Mouse (Mus musculus) limb, embryonic 11.5 days (tissue): ENCODE data around the gene Ncf2. TPM values are rescaled to one million over a fixed set of nuclear protein-coding genes. Genes with fewer than 3 reads are reported as not detected.

ENCODE experiments used
- ATAC-seq: fragments of 200-750 bp; cut with Nextera tagmentation; 2 replicates; pipeline ENCODE4 v1.8.0; 2017; ENCODE audit warnings: low read depth; ENCODE audit not compliant: insufficient number of reproducible peaks, low FRiP score, low TSS enrichment
- DNase-seq: peaks from one replicate; pipeline ENCODE4 v3.0.0-alpha.2; 2015; ENCODE audit warnings: low spot score
- H3K27ac ChIP-seq: fragments of 300-500 bp; sonication (generic); replicated peaks from 2 replicates; pipeline ENCODE4 v1.5.1; 2014; ENCODE audit warnings: low read depth, mild to moderate bottlenecking, low read length
- H3K27me3 ChIP-seq: fragments of 300-500 bp; sonication (generic); 2 replicates; pipeline ENCODE4 v1.6.1; 2014; ENCODE audit warnings: mild to moderate bottlenecking, low read length, mixed read lengths; ENCODE audit not compliant: control insufficient read depth, insufficient read depth
- H3K36me3 ChIP-seq: fragments of 300-500 bp; sonication (generic); 2 replicates; pipeline ENCODE4 v1.6.1; 2014; ENCODE audit warnings: mild to moderate bottlenecking, low read length, moderate library complexity, mixed read lengths; ENCODE audit not compliant: control insufficient read depth, insufficient read depth
- H3K4me1 ChIP-seq: fragments of 300-500 bp; sonication (generic); 2 replicates; pipeline ENCODE4 v1.6.1; 2014; ENCODE audit warnings: low read length, mixed read lengths; ENCODE audit not compliant: control insufficient read depth, insufficient read depth
- H3K4me2 ChIP-seq: fragments of 300-500 bp; sonication (generic); 2 replicates; pipeline ENCODE4 v1.6.1; 2014; ENCODE audit warnings: low read depth, mild to moderate bottlenecking, moderate library complexity; ENCODE audit not compliant: severe bottlenecking
- H3K4me3 ChIP-seq: fragments of 300-500 bp; sonication (generic); 2 replicates; pipeline ENCODE4 v1.5.1; 2014; ENCODE audit warnings: low read depth, low read length
- H3K9ac ChIP-seq: fragments of 300-500 bp; sonication (generic); 2 replicates; pipeline ENCODE4 v1.6.1; 2014; ENCODE audit warnings: mild to moderate bottlenecking, low read length
- H3K9me3 ChIP-seq: fragments of 300-500 bp; sonication (generic); 2 replicates; pipeline ENCODE4 v1.6.1; 2016; ENCODE audit warnings: low read length; ENCODE audit not compliant: control insufficient read depth
- WGBS: fragments of 180-500 bp; shearing (Covaris S2); extraction: QIAGEN DNeasy Blood & Tissue Kit; methylation state at CpG from one replicate; pipeline ENCODE4 v1.1.7; 2014; 5-methylcytosine and 5-hydroxymethylcytosine counted together
- polyA plus RNA-seq: library from polyadenylated mRNA; unstranded; fragments of >200 nt; fragmentation: Nextera tagmentation; extraction: Ambion mirVana; gene quantifications from 2 replicates; pipeline ENCODE4 v1.2.1, GENCODE M21; 2014

Gene Ncf2
- polyA plus RNA-seq, 1 experiment from 2014 or later: 2.4 TPM

GRCm38 (mm10) chr1:152820911-152821695, 21.1 kb downstream of the Ncf2 start:
- H3K4me2 ChIP-seq: no peak overlapping the region
- DNase-seq (no peak), ATAC-seq (no peak)
- 88% methylated on average over 7 of the region's 7 CpGs for WGBS
- no peaks in the 10 kb centered on the region for H3K9me3 ChIP-seq
- H3K9ac ChIP-seq: no peak overlapping the region
- no peaks in the 10 kb centered on the region for H3K4me1 ChIP-seq
- no peak overlapping the region for H3K27ac ChIP-seq
- H3K27me3 ChIP-seq: no peaks in the 10 kb centered on the region
- H3K36me3 ChIP-seq: no peaks in the 10 kb centered on the region
- no peak overlapping the region for H3K4me3 ChIP-seq

DNA sequence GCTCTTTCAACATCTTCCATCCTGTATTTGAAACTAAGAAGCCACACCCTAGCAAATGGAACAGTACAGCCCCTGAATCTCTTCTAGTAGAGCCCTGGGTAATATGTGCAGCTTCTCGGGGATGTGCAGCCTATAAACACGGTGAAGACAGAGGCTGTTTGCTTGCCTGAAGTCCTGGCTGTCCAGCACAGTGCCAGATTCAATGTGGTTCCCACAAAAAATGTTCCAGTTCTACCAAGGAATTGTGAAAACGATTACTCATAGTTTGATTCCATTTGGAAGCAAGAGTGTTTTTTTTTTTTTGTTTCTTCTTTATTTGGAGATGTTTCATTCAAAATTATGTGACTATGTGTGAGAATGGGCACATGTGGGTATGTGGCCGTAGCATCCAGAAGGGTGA, 21.8 kb downstream of the Ncf2 start:
- H3K9me3 ChIP-seq: no peaks in the 10 kb centered on the region
- H3K9ac ChIP-seq: no peak overlapping the region
- WGBS: 86% methylated on average over 4 of the region's 4 CpGs
- no peaks in the 10 kb centered on the region for H3K27me3 ChIP-seq
- ATAC-seq (no peak), DNase-seq (no peak)
- no peaks in the 10 kb centered on the region for H3K36me3 ChIP-seq
- no peaks in the 10 kb centered on the region for H3K4me1 ChIP-seq
- no peak overlapping the region for H3K4me2 ChIP-seq
- no peak overlapping the region for H3K27ac ChIP-seq
- no peak overlapping the region for H3K4me3 ChIP-seq

DNA sequence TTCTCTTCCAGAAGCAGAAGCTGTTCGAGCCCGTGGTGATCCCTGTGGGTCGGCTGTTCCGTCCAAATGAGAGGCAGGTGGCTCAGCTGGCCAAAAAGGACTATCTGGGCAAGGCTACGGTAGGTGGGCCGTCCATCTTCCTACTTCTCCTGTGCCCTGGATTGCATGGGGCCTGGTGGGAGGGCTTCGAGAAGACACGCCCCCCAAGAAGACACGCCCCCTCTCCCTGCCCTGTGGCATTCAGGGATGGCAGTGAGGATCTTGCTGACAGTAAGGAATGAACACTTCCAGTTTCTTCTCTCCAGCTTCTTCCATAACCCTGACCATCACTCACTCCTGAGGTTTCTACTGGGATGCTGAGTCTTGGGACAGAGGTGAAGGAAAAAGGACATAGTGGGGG, 24.2 kb downstream of the Ncf2 start:
- H3K4me3 ChIP-seq: no peak overlapping the region
- ATAC-seq (no peak), DNase-seq (no peak)
- no peak overlapping the region for H3K27ac ChIP-seq
- no peak overlapping the region for H3K4me2 ChIP-seq
- H3K27me3 ChIP-seq: no peaks in the 10 kb centered on the region
- H3K36me3 ChIP-seq: no peaks in the 10 kb centered on the region
- H3K9me3 ChIP-seq: no peaks in the 10 kb centered on the region
- 74% methylated on average over 9 of the region's 9 CpGs for WGBS
- no peak overlapping the region for H3K9ac ChIP-seq
- no peaks in the 10 kb centered on the region for H3K4me1 ChIP-seq

- Histone ChIP-seq H3K27me3 (no peaks in the 10 kb centered on the region), H3K27ac (no peak overlapping the region), H3K36me3 (no peaks in the 10 kb centered on the region), H3K4me2 (no peak overlapping the region), H3K4me1 (no peaks in the 10 kb centered on the region), H3K9me3 (no peaks in the 10 kb centered on the region), H3K4me3 (no peak overlapping the region), H3K9ac (no peak overlapping the region)
- ATAC-seq: no peak
- DNase-seq: no peak
- WGBS: 79% methylated on average over 5 of the region's 5 CpGs
Observed at GRCm38 (mm10) chr1:152826446-152826845, 26.5 kb downstream of the Ncf2 start.

DNA sequence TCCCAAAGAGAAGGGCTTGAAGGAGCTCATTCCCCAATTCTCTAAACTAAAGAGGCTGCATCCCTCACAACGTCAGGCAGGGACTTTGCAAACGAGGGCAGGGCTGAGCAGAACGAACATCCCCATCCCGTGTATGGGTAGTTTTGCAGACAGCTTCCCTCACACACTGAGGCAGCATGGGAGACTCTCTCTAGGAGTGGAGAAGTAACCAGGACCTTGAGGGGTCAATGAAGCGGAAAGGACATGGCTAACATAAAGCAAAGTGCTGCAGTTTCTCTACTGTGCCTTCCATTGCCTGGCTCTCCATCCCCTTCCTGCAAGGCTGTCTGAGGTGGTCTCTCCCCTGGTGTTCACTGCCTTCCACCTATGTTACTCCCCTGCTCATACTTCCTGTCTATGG, 28.2 kb downstream of the Ncf2 start:
- H3K9me3 ChIP-seq: no peaks in the 10 kb centered on the region
- H3K9ac ChIP-seq: no peak overlapping the region
- H3K27me3 ChIP-seq: no peaks in the 10 kb centered on the region
- 74% methylated on average over 5 of the region's 5 CpGs for WGBS
- no peak overlapping the region for H3K27ac ChIP-seq
- no peak overlapping the region for H3K4me3 ChIP-seq
- DNase-seq (no peak), ATAC-seq (no peak)
- H3K36me3 ChIP-seq: no peaks in the 10 kb centered on the region
- H3K4me2 ChIP-seq: no peak overlapping the region
- H3K4me1 ChIP-seq: no peaks in the 10 kb centered on the region

DNA sequence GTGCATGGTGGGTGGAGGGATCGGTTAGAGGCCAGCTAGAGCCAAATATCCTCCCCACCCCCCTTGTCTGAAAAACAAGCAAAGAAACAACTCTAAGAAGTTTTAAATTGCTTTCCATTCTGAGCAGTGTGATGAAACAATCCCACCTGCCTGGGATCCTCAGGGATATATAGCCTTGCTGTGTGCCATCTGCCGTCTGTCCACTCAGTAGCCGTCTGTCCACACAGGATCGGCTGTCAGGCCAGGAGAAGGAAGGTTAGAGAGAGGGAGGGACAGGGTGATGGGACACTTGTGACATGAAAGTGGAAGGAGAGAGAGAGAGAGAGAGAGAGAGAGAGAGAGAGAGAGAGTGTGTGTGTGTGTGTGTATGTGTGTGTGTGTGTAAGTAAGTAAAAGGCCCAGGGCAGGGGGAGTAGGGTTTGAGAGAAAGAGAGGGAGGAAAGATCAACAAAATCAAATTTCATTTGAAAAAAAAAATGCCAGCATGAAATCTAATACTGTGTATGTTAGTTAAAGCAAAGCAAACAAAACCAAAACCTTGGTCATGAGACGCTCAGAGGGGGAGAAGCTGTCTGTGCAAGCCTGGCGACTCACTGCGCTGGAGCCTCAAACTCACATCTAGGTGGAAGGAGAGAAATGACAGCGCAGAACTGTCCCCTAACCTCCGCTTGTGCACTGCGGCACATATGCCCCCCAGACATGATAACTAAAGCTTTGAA, 28.8 kb downstream of the Ncf2 start:
- no peak for DNase-seq

DNA sequence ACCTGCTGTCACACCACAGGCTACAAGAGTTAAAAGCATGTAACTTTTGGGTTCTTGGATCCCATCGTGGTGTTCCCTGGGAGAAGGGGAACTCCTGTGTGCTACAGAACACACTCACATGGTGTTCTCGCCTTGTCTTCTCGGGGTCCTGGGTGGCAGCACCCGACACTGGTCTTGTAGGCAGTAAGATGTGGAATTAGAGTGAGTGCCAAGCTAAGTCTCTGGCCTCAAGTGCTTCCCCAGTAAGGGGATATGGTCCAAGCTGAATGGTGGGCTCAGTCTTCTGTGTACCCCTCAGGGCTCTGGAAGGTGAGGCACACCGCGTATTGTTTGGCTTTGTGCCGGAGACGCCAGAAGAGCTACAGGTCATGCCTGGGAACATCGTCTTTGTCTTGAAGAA, 30.1 kb downstream of the Ncf2 start:
- no peak overlapping the region for H3K4me2 ChIP-seq
- DNase-seq (no peak), ATAC-seq (no peak)
- no peaks in the 10 kb centered on the region for H3K9me3 ChIP-seq
- no peak overlapping the region for H3K27ac ChIP-seq
- H3K9ac ChIP-seq: no peak overlapping the region
- no peaks in the 10 kb centered on the region for H3K27me3 ChIP-seq
- H3K36me3 ChIP-seq: no peaks in the 10 kb centered on the region
- WGBS: 96% methylated on average over 9 of the region's 9 CpGs
- H3K4me3 ChIP-seq: no peak overlapping the region
- H3K4me1 ChIP-seq: no peaks in the 10 kb centered on the region

More for the DNA sequence above, 28.8 kb downstream of the Ncf2 start:
- H3K9me3 ChIP-seq: no peaks in the 10 kb centered on the region
- H3K27ac ChIP-seq: no peak overlapping the region
- H3K9ac ChIP-seq: no peak overlapping the region
- H3K4me1 ChIP-seq: no peaks in the 10 kb centered on the region
- no peaks in the 10 kb centered on the region for H3K27me3 ChIP-seq
- H3K36me3 ChIP-seq: no peaks in the 10 kb centered on the region
- ATAC-seq: no peak
- 83% methylated on average over 10 of the region's 10 CpGs for WGBS
- H3K4me3 ChIP-seq: no peak overlapping the region
- H3K4me2 ChIP-seq: no peak overlapping the region

- no peaks in the 10 kb centered on the region for H3K4me1 ChIP-seq
- H3K27me3 ChIP-seq: no peaks in the 10 kb centered on the region
- H3K9ac ChIP-seq: no peak overlapping the region
- no peak for ATAC-seq
- H3K9me3 ChIP-seq: no peaks in the 10 kb centered on the region
- H3K27ac ChIP-seq: no peak overlapping the region
- DNase-seq: no peak
- WGBS: 89% methylated on average over 8 of the region's 8 CpGs
- H3K4me2 ChIP-seq: no peak overlapping the region
- no peak overlapping the region for H3K4me3 ChIP-seq
- H3K36me3 ChIP-seq: no peaks in the 10 kb centered on the region; the same call in 1 of the 2 replicates
Observed at GRCm38 (mm10) chr1:152831003-152831402, 31.0 kb downstream of the Ncf2 start.
